Mouse (Mus musculus) cerebellum, adult 2 months (tissue): ENCODE results near the gene Trpc6. TPM values are rescaled to one million over a fixed set of nuclear protein-coding genes. Genes with fewer than 3 reads are reported as not detected.

Source experiments
- DNase-seq, 2 experiments: peaks; one replicate each; pipeline ENCODE4 v3.0.0; 2021
- H3K27ac ChIP-seq: fragments of 200-500 bp; 2 replicates; pipeline ENCODE4 v1.5.1; 2012; ENCODE audit warnings: low read length, control low read depth, inconsistent platforms; ENCODE audit not compliant: insufficient read depth
- H3K27me3 ChIP-seq: fragments of 200-500 bp; 2 replicates; pipeline ENCODE4 v1.6.1; 2012; ENCODE audit warnings: inconsistent platforms, mild to moderate bottlenecking, low read length, moderate library complexity; ENCODE audit not compliant: control insufficient read depth, insufficient read depth
- H3K4me1 ChIP-seq: fragments of 200-500 bp; 2 replicates; pipeline ENCODE4 v1.6.1; 2011; ENCODE audit warnings: low read length; ENCODE audit not compliant: control insufficient read depth, insufficient read depth
- H3K4me3 ChIP-seq: fragments of 200-500 bp; replicated peaks from 2 replicates; pipeline ENCODE3; 2011; ENCODE audit warnings: mild to moderate bottlenecking, low read depth, low read length, control low read depth; ENCODE audit not compliant: insufficient read depth
- CTCF ChIP-seq: fragments of 200-500 bp; IDR thresholded peaks from 2 replicates; pipeline ENCODE4 v1.5.1; 2011; ENCODE audit warnings: low read depth, mild to moderate bottlenecking, control low read depth, low read length, moderate library complexity, borderline replicate concordance; ENCODE audit not compliant: insufficient read depth
- POLR2A ChIP-seq: fragments of 200-500 bp; IDR thresholded peaks from 2 replicates; pipeline ENCODE4 v1.6.1; 2011; ENCODE audit warnings: low read length, control low read depth, borderline replicate concordance; ENCODE audit not compliant: insufficient read depth
- WGBS: fragments of 180-500 bp; shearing (Covaris S2); methylation state at CpG from one replicate; pipeline ENCODE4 v1.1.7; 2018; 5-methylcytosine and 5-hydroxymethylcytosine counted together
- polyA plus RNA-seq: library from polyadenylated mRNA; depleted of rRNA; stranded (reverse); fragments of >200 nt; gene quantifications from 2 replicates; pipeline ENCODE4 v1.2.3, GENCODE M21; 2012

Trpc6 gene
- polyA plus RNA-seq, 1 experiment = 0.74 TPM

DNA sequence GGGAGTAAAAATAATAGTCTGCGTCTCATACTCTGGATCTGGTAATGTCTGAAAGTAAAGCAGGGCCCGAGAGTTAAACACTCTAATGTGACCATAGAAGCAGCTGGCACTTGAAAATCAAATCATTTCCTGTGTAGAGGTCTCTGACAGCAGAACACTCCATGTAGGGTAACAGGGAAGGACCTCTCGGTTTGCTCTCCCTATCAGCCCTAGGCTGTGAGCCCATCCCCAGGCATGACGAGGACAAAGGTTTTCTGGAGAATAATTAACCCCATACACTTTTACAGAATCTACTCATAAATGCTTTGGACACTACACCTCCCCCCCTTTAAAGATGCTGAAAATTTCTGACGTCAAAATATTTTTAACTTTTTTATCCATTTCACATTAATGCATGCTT is 160.0 kb downstream of the Trpc6 start:
- Histone ChIP-seq H3K27me3 (no peaks in the 10 kb centered on the region), H3K4me3 (no peak overlapping the region), H3K27ac (no peak overlapping the region), H3K4me1 (no peaks in the 10 kb centered on the region)
- TF ChIP-seq CTCF = no peak
- TF ChIP-seq POLR2A = no peak
- no peak for DNase-seq
- WGBS = 75% methylated on average over 5 of the region's 5 CpGs

DNA sequence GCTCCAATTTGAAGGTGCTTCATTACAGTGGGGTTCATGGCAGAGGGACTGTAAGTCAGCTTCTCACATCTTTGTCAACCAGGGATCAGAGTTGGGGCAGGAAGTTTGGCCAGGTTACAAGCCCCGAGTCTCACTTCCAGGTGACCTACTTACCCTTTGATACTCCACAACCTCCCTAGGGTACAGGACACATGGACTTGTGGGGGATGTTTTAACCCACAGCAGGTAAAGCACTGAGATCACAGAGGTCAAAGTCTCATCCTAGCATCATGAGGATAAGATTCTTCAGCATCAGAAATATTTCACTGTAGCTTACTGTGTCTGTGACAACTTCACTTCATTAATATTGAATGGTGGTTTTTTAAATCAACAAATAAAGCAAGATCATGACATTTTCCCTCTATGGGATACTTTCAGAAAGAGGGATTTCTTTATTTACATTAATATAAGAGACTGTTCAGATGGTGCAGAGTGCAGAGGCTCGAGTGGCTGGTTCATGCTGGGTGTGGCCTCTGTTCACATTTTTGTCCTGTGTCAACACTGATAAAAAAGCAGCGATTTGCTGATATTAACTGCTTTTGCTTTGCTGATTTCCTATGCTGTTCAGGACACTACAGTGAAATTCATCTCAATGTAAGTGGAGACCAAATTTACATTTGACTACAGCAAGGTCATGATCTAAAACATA is 166.3 kb downstream of the Trpc6 start:
- Histone ChIP-seq H3K27me3 (no peaks in the 10 kb centered on the region), H3K4me1 (no peaks in the 10 kb centered on the region), H3K4me3 (no peak overlapping the region), H3K27ac (no peak overlapping the region)
- TF ChIP-seq POLR2A (no peak), CTCF (no peak)
- 65% methylated on average over 3 of the region's 3 CpGs for WGBS
- no peak for DNase-seq

DNA sequence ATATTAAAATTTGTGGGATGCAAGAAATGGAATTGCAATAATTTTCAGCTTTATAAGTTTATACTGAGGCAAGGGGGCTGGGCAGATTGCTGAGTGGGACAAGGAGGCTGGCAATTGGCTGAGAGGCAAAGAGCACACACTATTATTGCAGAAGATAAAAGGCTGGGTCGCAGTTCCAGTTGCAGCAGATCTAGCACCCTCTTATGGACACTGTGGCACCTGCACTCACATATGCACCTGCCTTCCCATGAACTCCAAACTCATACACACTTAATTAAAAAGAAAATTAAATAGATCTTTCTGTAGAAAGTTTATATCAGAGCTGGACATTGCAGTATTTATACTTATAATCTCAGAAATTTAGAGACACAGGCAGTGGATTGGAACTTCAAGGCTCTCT is 175.1 kb downstream of the Trpc6 start:
- no peak overlapping the region for H3K27ac ChIP-seq
- no peak overlapping the region for H3K4me3 ChIP-seq
- H3K27me3 ChIP-seq = no peaks in the 10 kb centered on the region
- DNase-seq = no peak
- WGBS = 62% methylated on average over 1 of the region's 1 CpGs
- no peak for TF ChIP-seq POLR2A
- no peak for TF ChIP-seq CTCF
- no peaks in the 10 kb centered on the region for H3K4me1 ChIP-seq

DNA sequence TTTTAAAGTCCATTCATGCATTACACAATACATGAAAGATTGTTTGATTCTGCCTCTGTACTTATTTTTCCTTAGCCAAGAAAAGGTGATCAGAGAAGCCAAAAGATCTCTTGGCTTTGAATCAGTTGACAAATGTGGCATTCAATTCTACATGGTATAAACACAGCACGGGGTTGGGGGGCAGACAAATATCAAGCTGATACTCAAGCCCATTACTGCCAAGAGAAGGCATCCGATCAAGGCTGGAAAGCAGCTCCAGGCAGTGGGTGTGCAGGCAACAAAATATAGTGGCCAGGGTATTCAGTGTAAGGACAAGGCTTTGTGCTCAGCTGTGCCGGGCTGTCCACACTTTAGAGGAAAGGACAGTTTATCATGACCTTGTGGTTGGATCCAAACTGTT is 185.1 kb downstream of the Trpc6 start:
- H3K4me3 ChIP-seq = no peak overlapping the region
- 9% methylated on average over 3 of the region's 3 CpGs for WGBS
- DNase-seq = no peak
- H3K27me3 ChIP-seq = no peaks in the 10 kb centered on the region
- no peaks in the 10 kb centered on the region for H3K4me1 ChIP-seq
- TF ChIP-seq CTCF = no peak
- no peak for TF ChIP-seq POLR2A
- no peak overlapping the region for H3K27ac ChIP-seq
